Mouse (Mus musculus): Measurements from ENCODE around the gene Gcg. TPM values are rescaled to one million over a fixed set of nuclear protein-coding genes. Genes with fewer than 3 reads are reported as not detected.

Gcg gene
- polyA plus RNA-seq (2014; fragmentation: Illumina TruSeq; extraction: RNeasy Lipid Tissue Mini Kit (QIAGEN cat#74804); ENCODE audit: low read depth, low replicate concordance): not detected

GRCm38 (mm10) chr2:62483550-62483949 lies at the start of gene Gcg:
Gcg (minus strand) TSS chr2:62483650.

Other genes with a start within 250 kb of the Gcg start
- gene Dpp4, start 71.4 kb downstream of the Gcg start, polyA plus RNA-seq (2014; fragmentation: Illumina TruSeq; extraction: RNeasy Lipid Tissue Mini Kit (QIAGEN cat#74804); ENCODE audit: low read depth, low replicate concordance): 4.4 TPM
- gene Fap, start 90.4 kb upstream of the Gcg start, polyA plus RNA-seq (2014; fragmentation: Illumina TruSeq; extraction: RNeasy Lipid Tissue Mini Kit (QIAGEN cat#74804); ENCODE audit: low read depth, low replicate concordance): 7.0 TPM
- 43.0 TPM for gene Ifih1, start 162.6 kb upstream of the Gcg start, polyA plus RNA-seq (2014; fragmentation: Illumina TruSeq; extraction: RNeasy Lipid Tissue Mini Kit (QIAGEN cat#74804); ENCODE audit: low read depth, low replicate concordance)
- gene Gca, start 180.6 kb upstream of the Gcg start, polyA plus RNA-seq (2014; fragmentation: Illumina TruSeq; extraction: RNeasy Lipid Tissue Mini Kit (QIAGEN cat#74804); ENCODE audit: low read depth, low replicate concordance): 14.2 TPM